Comparison of ENCODE assay signal across 25 mouse cellular contexts in the genomic region with DNA sequence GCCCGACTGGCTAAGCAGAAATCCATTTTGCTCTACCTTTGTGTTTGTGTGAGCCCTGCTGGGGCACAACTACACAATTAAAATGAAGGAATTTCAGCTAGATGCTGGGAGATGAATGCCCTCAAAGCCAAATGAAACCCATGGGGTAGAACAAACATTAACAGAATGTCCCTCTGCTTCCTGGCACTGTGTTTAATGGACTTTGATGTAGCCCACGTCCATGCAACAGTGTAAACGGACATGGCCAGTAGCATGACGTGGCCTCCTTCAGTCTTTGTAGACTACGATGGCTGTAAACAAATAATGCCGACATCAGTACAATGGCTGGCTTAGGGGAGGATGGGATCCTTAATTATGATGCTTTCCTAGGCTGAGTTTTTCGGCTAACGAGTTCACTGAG.
DNase-seq lines count a peak whose midpoint lies in the region; ATAC-seq lines count a peak whose summit lies in the region.
"Had no signal": no experiment of that assay in that cellular context is flagged by ENCODE, and none has a peak within 500 bp of the region (broad histone marks: within the 10 kb centered on the region; RNA-seq: fewer than 3 reads in every experiment).

No protein-coding gene starts in this region.

- no peak for ATAC-seq in kidney, embryonic 15.5 days (replicated peaks; ENCODE audit: low FRiP score)
- ATAC-seq: activated CD4-positive, CD25-positive, alpha-beta regulatory T cell, adult 4 months; CD4-positive, CD25-positive, alpha-beta regulatory T cell, adult 4 months; forebrain, embryonic 16.5 days; hindbrain, postnatal 0 days had no signal

- H3K27me3 ChIP-seq in kidney, embryonic 15.5 days = no peaks in the 10 kb centered on the region
- H3K27me3 ChIP-seq: forebrain, embryonic 12.5 days had no signal

- H3K36me3 ChIP-seq in kidney, embryonic 15.5 days = no peaks in the 10 kb centered on the region
- H3K36me3 ChIP-seq: forebrain, embryonic 12.5 days; heart, embryonic 10.5 days; heart, embryonic 13.5 days had no signal

- peak; percentile 28 to 32 for DNase-seq in kidney, adult 8-10 months
- no peak for DNase-seq in kidney, adult 11 months
- peak; percentile 32 to 33 for DNase-seq in kidney, postnatal 36 days
- DNase-seq in retina, postnatal 1 day = peak; percentile 19
- no peak for DNase-seq in retina, embryonic 14.5 days (ENCODE audit: low spot score)
- no peak for DNase-seq in cerebellum, adult 8-10 months
- DNase-seq: adrenal gland, adult 8-10 months; adrenal gland, postnatal 25 days; cerebellum, adult 11-12 months; cerebellum, adult 9-10 months; cerebellum, postnatal 14 days; gastrocnemius, postnatal 10 days; gastrocnemius, postnatal 36 days; heart, adult 2 months; heart, postnatal 14 days; heart, postnatal 4 days had no signal

- H3K27ac ChIP-seq in kidney, embryonic 15.5 days = no peak overlapping the region
- H3K27ac ChIP-seq: forebrain, embryonic 12.5 days; heart, adult 2 months; heart, embryonic 10.5 days; hindbrain, embryonic 14.5 days; hindbrain, postnatal 0 days had no signal

- WGBS in kidney, embryonic 15.5 days = 66% methylated on average over 8 of the region's 8 CpGs

- peaks cover 27% of the 10 kb centered on the region for H3K4me1 ChIP-seq in kidney, embryonic 15.5 days

- no peak overlapping the region for H3K9ac ChIP-seq in kidney, embryonic 15.5 days
- H3K9ac ChIP-seq: forebrain, embryonic 12.5 days; heart, embryonic 13.5 days; hindbrain, embryonic 14.5 days had no signal

- no peaks in the 10 kb centered on the region for H3K9me3 ChIP-seq in kidney, embryonic 15.5 days (replicated peaks)
- H3K9me3 ChIP-seq: forebrain, embryonic 12.5 days; heart, embryonic 10.5 days; heart, embryonic 13.5 days had no signal

- no peak overlapping the region for H3K4me3 ChIP-seq in kidney, embryonic 15.5 days (replicated peaks)
- H3K4me3 ChIP-seq: forebrain, embryonic 12.5 days; heart, adult 2 months; heart, embryonic 10.5 days; heart, embryonic 13.5 days had no signal

- H3K4me2 ChIP-seq in kidney, embryonic 15.5 days = no peak overlapping the region
- H3K4me2 ChIP-seq: forebrain, embryonic 12.5 days; hindbrain, embryonic 14.5 days had no signal

Comparison
In these comparisons a context has a peak if more than half of its experiments do, and no peak if none do; other contexts are left out.
1. DNase-seq: peak in kidney, adult 8-10 months (2 of 2), kidney, postnatal 36 days (2 of 2) and retina, postnatal 1 day (single experiment); none in kidney, adult 11 months (single experiment), retina, embryonic 14.5 days (single experiment) and cerebellum, adult 8-10 months (single experiment).